8 mouse cellular contexts compared by ENCODE assay signal in genomic region chr13:86046254-86046951, GRCm38 (mm10). TPM values are rescaled to one million over a fixed set of nuclear protein-coding genes. Genes with fewer than 3 reads are reported as not detected.
A peak's percentile ranks its signal among the peaks of the same experiment; 100 is the strongest.
DNase-seq lines count a peak whose midpoint lies in the region; ATAC-seq and TF ChIP-seq lines count a peak whose summit lies in the region.

Gene Cox7c (minus strand): TSS chr13:86046904.

- intact Hi-C loops in heart, postnatal 36 days (cut with DNase I) = loop anchor here (10.0 kb wide), 1 partner anchor 852 kb away; no protein-coding TSS in a partner anchor

- H3K9ac ChIP-seq in forebrain, embryonic 16.5 days (replicated peaks; ENCODE audit: low read depth, low read length) = peak within 1 kb of the TSS; percentile 78
- H3K9ac ChIP-seq in lung, embryonic 14.5 days = peak within 1 kb of the TSS; percentile 98

- under 1% methylated on average over 50 of the region's 51 CpGs for WGBS in forebrain, embryonic 16.5 days
- under 1% methylated on average over 50 of the region's 51 CpGs for WGBS in lung, embryonic 14.5 days
- under 1% methylated on average over 51 of the region's 51 CpGs for WGBS in olfactory bulb, adult 2 months
- under 1% methylated on average over 51 of the region's 51 CpGs for WGBS in thymus, adult 2 months

- H3K9me3 ChIP-seq in G1E (replicated peaks) = no peaks in the 10 kb centered on the region
- H3K9me3 ChIP-seq in forebrain, embryonic 16.5 days (ENCODE audit: control insufficient read depth, low read length) = no peaks in the 10 kb centered on the region
- no peaks in the 10 kb centered on the region for H3K9me3 ChIP-seq in lung, embryonic 14.5 days (ENCODE audit: low read depth, low read length)

- peaks cover 6% of the 10 kb centered on the region for H3K36me3 ChIP-seq in G1E (replicated peaks)
- peaks cover 10% of the 10 kb centered on the region for H3K36me3 ChIP-seq in forebrain, embryonic 16.5 days (ENCODE audit: control insufficient read depth, insufficient read depth)
- peaks cover 25% of the 10 kb centered on the region for H3K36me3 ChIP-seq in lung, embryonic 14.5 days (ENCODE audit: insufficient read depth)
- H3K36me3 ChIP-seq in thymus, adult 2 months (ENCODE audit: control insufficient read depth, insufficient read depth, low read length) = peaks cover 5% of the 10 kb centered on the region

- TF ChIP-seq CTCF in G1E (IDR thresholded peaks at IDR 0.05; ENCODE audit: low read depth, low read length) = no peak
- no peak for TF ChIP-seq CTCF in layer of hippocampus, adult 2 months (conservative IDR thresholded peaks at IDR 0.05)
- TF ChIP-seq CTCF in lung, embryonic 14.5 days (IDR thresholded peaks at IDR 0.05; ENCODE audit: low read depth) = no peak
- no peak for TF ChIP-seq CTCF in olfactory bulb, adult 2 months (IDR thresholded peaks at IDR 0.05; ENCODE audit: insufficient read depth, low read depth, low read length)
- no peak for TF ChIP-seq CTCF in thymus, adult 2 months (IDR thresholded peaks at IDR 0.05; ENCODE audit: borderline replicate concordance, control insufficient read depth, extremely low read depth, insufficient read depth, low read length, poor library complexity)

- H3K27me3 ChIP-seq in G1E (ENCODE audit: insufficient read depth, low read length) = peaks cover 4% of the 10 kb centered on the region; the same call in 1 of the 2 replicates
- no peaks in the 10 kb centered on the region for H3K27me3 ChIP-seq in forebrain, embryonic 16.5 days (replicated peaks; ENCODE audit: control insufficient read depth, insufficient read depth, low read length)
- no peaks in the 10 kb centered on the region for H3K27me3 ChIP-seq in lung, embryonic 14.5 days (ENCODE audit: insufficient read depth, low read length)
- H3K27me3 ChIP-seq in thymus, adult 2 months (ENCODE audit: control insufficient read depth, insufficient read depth, low read length) = no peaks in the 10 kb centered on the region

- H3K27ac ChIP-seq in forebrain, embryonic 16.5 days (ENCODE audit: low read length) = peak within 1 kb of the TSS; percentile 69
- peak within 1 kb of the TSS; percentile 94 for H3K27ac ChIP-seq in layer of hippocampus, adult 2 months
- H3K27ac ChIP-seq in lung, embryonic 14.5 days (ENCODE audit: low read depth) = peak within 1 kb of the TSS; percentile 91
- H3K27ac ChIP-seq in olfactory bulb, adult 2 months (ENCODE audit: insufficient read depth, low read depth, low read length) = peak within 1 kb of the TSS; percentile 95
- peak within 1 kb of the TSS; percentile 63 for H3K27ac ChIP-seq in thymus, adult 2 months (ENCODE audit: control insufficient read depth, insufficient read depth, low read length)

- H3K4me1 ChIP-seq in G1E (ENCODE audit: insufficient read depth, low read depth, low read length) = peaks cover 3% of the 10 kb centered on the region
- H3K4me1 ChIP-seq in forebrain, embryonic 16.5 days (replicated peaks; ENCODE audit: control insufficient read depth, insufficient read depth, low read length) = peaks cover 2% of the 10 kb centered on the region
- H3K4me1 ChIP-seq in lung, embryonic 14.5 days (ENCODE audit: insufficient read depth) = no peaks in the 10 kb centered on the region
- H3K4me1 ChIP-seq in olfactory bulb, adult 2 months (ENCODE audit: control insufficient read depth, insufficient read depth, low read length) = no peaks in the 10 kb centered on the region
- H3K4me1 ChIP-seq in thymus, adult 2 months (replicated peaks; ENCODE audit: control insufficient read depth, insufficient read depth, low read length) = no peaks in the 10 kb centered on the region

- peak within 1 kb of the TSS; percentile 62 for H3K4me2 ChIP-seq in forebrain, embryonic 16.5 days (ENCODE audit: low read length)
- H3K4me2 ChIP-seq in lung, embryonic 14.5 days = peak within 1 kb of the TSS; percentile 64

- peak within 1 kb of the TSS; percentile 89 for H3K4me3 ChIP-seq in G1E (ENCODE audit: low read depth, low read length)
- H3K4me3 ChIP-seq in forebrain, embryonic 16.5 days (replicated peaks; ENCODE audit: low read length) = peak within 1 kb of the TSS; percentile 61
- H3K4me3 ChIP-seq in layer of hippocampus, adult 2 months = peak within 1 kb of the TSS; percentile 80
- H3K4me3 ChIP-seq in lung, embryonic 14.5 days (ENCODE audit: low read depth, low read length) = peak within 1 kb of the TSS; percentile 89
- H3K4me3 ChIP-seq in olfactory bulb, adult 2 months (ENCODE audit: insufficient read depth, low read depth, low read length) = peak within 1 kb of the TSS; percentile 99
- peak within 1 kb of the TSS; percentile 95 for H3K4me3 ChIP-seq in thymus, adult 2 months (ENCODE audit: control insufficient read depth, insufficient read depth, low read length)

- DNase-seq in G1E (ENCODE audit: low spot score) = peak; percentile 57
- peak; percentile 84 to 92 for DNase-seq in cerebellum, adult 18-20 months
- DNase-seq in heart, postnatal 36 days = peak; percentile 75 to 79
- DNase-seq in layer of hippocampus, adult 2 months (ENCODE audit: low spot score in 2 of 2) = peak; percentile 80 to 93
- peak; percentile 95 for DNase-seq in lung, embryonic 14.5 days
- peak; percentile 83 for DNase-seq in thymus, adult 2 months

- ATAC-seq in G1E (ENCODE audit: extremely low read depth, insufficient number of reproducible peaks, low FRiP score, poor library complexity, severe bottlenecking) = peak; percentile 98
- ATAC-seq in forebrain, embryonic 16.5 days = peak; percentile 99
- peak; percentile 99 for ATAC-seq in lung, embryonic 14.5 days (ENCODE audit: insufficient read depth)

- TF ChIP-seq POLR2A in olfactory bulb, adult 2 months (IDR thresholded peaks at IDR 0.05; ENCODE audit: insufficient read depth, low read depth, low read length) = peak; percentile 73
- TF ChIP-seq POLR2A in thymus, adult 2 months (IDR thresholded peaks at IDR 0.05; ENCODE audit: control insufficient read depth, extremely low read depth, insufficient read depth, low read length, poor library complexity) = peak; percentile 57; the same call in 1 of the 2 replicates

RNA-seq across cellular contexts. Expression of gene Cox7c, which starts in this region (rescaled TPM):
- total RNA-seq in G1E (2014; fragmentation: Nextera tagmentation) (335 and 358 TPM in 2 replicates), G1E (2017) (732 and 778 TPM in 2 replicates)
- polyA plus RNA-seq in G1E (2012) = 68.1 and 355 TPM in 2 replicates
- 484 and 498 TPM in 2 replicates for polyA plus RNA-seq in forebrain, embryonic 16.5 days (2015; fragmentation: Nextera tagmentation; extraction: Ambion mirVana)
- total RNA-seq in heart, postnatal 36 days (2021) = 1,000 to 10,000 TPM; 1,534 to 1,638 TPM
- 100 to 1,000 TPM; 328 to 340 TPM for total RNA-seq in layer of hippocampus, adult 2 months (2021)
- polyA plus RNA-seq in lung, embryonic 14.5 days (2014; fragmentation: Nextera tagmentation; extraction: Ambion mirVana) = 580 and 654 TPM in 2 replicates
- polyA plus RNA-seq in olfactory bulb, adult 2 months (2012; ENCODE audit: insufficient read depth, insufficient read length, low replicate concordance, missing spikeins) = not detected in 2 replicates
- 460 and 607 TPM in 2 replicates for polyA plus RNA-seq in thymus, adult 2 months (2012; rRNA removed)

Comparison
In these comparisons a context has a peak if more than half of its experiments do, and no peak if none do; other contexts are left out.
1. Peak in every context shown above with its lines: DNase-seq, ATAC-seq, H3K4me3 ChIP-seq and H3K27ac ChIP-seq.